Mouse (Mus musculus): Measurements from ENCODE around the gene Tcf19. TPM values are rescaled to one million over a fixed set of nuclear protein-coding genes. Genes with fewer than 3 reads are reported as not detected.

Gene Tcf19
- 1 to 10 TPM; 7.5 to 8.0 TPM for total RNA-seq (2021)
- long read RNA-seq, partial matches to known transcripts, result 2 of 13 reads
- long read RNA-seq, other reads (novel, unspliced or antisense), result 8 of 13 reads

- peak; percentile 93 to 95 for DNase-seq (ENCODE audit: low spot score in 2 of 2)
These were observed at the start of gene Tcf19, which contains the start of gene Cchcr1 for GRCm38 (mm10) chr17:35516652-35517500. Gene Tcf19, minus strand, starts transcription at chr17:35516824. Gene Cchcr1, plus strand, starts transcription at chr17:35517100.

- DNase-seq (ENCODE audit: low spot score in 2 of 2), result no peak
These were observed 41.6 kb upstream of the Tcf19 start for GRCm38 (mm10) chr17:35558216-35558615.

GRCm38 (mm10) chr17:35557351-35557750 is 40.7 kb upstream of the Tcf19 start:
- no peak for DNase-seq (ENCODE audit: low spot score in 2 of 2)

- peak; percentile 63 to 69 for DNase-seq (ENCODE audit: low spot score in 2 of 2)
These were observed 40.2 kb upstream of the Tcf19 start for GRCm38 (mm10) chr17:35556812-35557211.

- DNase-seq (ENCODE audit: low spot score in 2 of 2), result no peak
These were observed 39.7 kb upstream of the Tcf19 start for GRCm38 (mm10) chr17:35556186-35556765.

GRCm38 (mm10) chr17:35554761-35555397 is 38.3 kb upstream of the Tcf19 start:
- DNase-seq (ENCODE audit: low spot score in 2 of 2), result no peak

- no peak for DNase-seq (ENCODE audit: low spot score in 2 of 2)
These were observed 37.7 kb upstream of the Tcf19 start for GRCm38 (mm10) chr17:35554321-35554720.

GRCm38 (mm10) chr17:35551881-35552414 is 35.3 kb upstream of the Tcf19 start, which contains the start of gene Cdsn:
Gene Cdsn, plus strand, starts transcription at chr17:35552128.
- DNase-seq (ENCODE audit: low spot score in 2 of 2), result no peak

GRCm38 (mm10) chr17:35550871-35551270 is 34.2 kb upstream of the Tcf19 start:
- no peak for DNase-seq (ENCODE audit: low spot score in 2 of 2)

GRCm38 (mm10) chr17:35550143-35550494 is 33.5 kb upstream of the Tcf19 start:
- no peak for DNase-seq (ENCODE audit: low spot score in 2 of 2)

- peak; percentile 73 to 76 for DNase-seq (ENCODE audit: low spot score in 2 of 2)
These were observed 33.0 kb upstream of the Tcf19 start for GRCm38 (mm10) chr17:35549437-35550142.

- no peak for DNase-seq (ENCODE audit: low spot score in 2 of 2)
These were observed 32.0 kb upstream of the Tcf19 start for GRCm38 (mm10) chr17:35548636-35549035.

GRCm38 (mm10) chr17:35547465-35547864 is 30.8 kb upstream of the Tcf19 start:
- DNase-seq (ENCODE audit: low spot score in 2 of 2), result no peak

GRCm38 (mm10) chr17:35544680-35545079 is 28.1 kb upstream of the Tcf19 start:
- peak; percentile 75 to 79 for DNase-seq (ENCODE audit: low spot score in 2 of 2)

GRCm38 (mm10) chr17:35544001-35544400 is 27.4 kb upstream of the Tcf19 start:
- no peak for DNase-seq (ENCODE audit: low spot score in 2 of 2)

- no peak for DNase-seq (ENCODE audit: low spot score in 2 of 2)
These were observed 26.8 kb upstream of the Tcf19 start for GRCm38 (mm10) chr17:35543412-35543861.

- no peak for DNase-seq (ENCODE audit: low spot score in 2 of 2)
These were observed 26.3 kb upstream of the Tcf19 start for GRCm38 (mm10) chr17:35542761-35543411.

- DNase-seq (ENCODE audit: low spot score in 2 of 2), result no peak
These were observed 22.9 kb upstream of the Tcf19 start for GRCm38 (mm10) chr17:35539540-35539939.

GRCm38 (mm10) chr17:35538476-35538875 is 21.9 kb upstream of the Tcf19 start:
- no peak for DNase-seq (ENCODE audit: low spot score in 2 of 2)

GRCm38 (mm10) chr17:35537421-35537820 is 20.8 kb upstream of the Tcf19 start:
- no peak for DNase-seq (ENCODE audit: low spot score in 2 of 2)
